Mouse (Mus musculus): ENCODE data around the gene Gm20388. TPM values are rescaled to one million over a fixed set of nuclear protein-coding genes. Genes with fewer than 3 reads are reported as not detected.

The Gm20388 gene
- total RNA-seq, 2 experiments from 2014 or later, result 2.2 to 7.6 TPM

GRCm38 (mm10) chr8:122981646-122982045 lies 3071.0 kb downstream of the Gm20388 start:
- no peak overlapping the region for H3K4me3 ChIP-seq
- TF ChIP-seq CTCF (conservative IDR thresholded peaks at IDR 0.05), result no peak
- no peak for DNase-seq (ENCODE audit: low spot score in 2 of 2)
- no peak overlapping the region for H3K27ac ChIP-seq

DNA sequence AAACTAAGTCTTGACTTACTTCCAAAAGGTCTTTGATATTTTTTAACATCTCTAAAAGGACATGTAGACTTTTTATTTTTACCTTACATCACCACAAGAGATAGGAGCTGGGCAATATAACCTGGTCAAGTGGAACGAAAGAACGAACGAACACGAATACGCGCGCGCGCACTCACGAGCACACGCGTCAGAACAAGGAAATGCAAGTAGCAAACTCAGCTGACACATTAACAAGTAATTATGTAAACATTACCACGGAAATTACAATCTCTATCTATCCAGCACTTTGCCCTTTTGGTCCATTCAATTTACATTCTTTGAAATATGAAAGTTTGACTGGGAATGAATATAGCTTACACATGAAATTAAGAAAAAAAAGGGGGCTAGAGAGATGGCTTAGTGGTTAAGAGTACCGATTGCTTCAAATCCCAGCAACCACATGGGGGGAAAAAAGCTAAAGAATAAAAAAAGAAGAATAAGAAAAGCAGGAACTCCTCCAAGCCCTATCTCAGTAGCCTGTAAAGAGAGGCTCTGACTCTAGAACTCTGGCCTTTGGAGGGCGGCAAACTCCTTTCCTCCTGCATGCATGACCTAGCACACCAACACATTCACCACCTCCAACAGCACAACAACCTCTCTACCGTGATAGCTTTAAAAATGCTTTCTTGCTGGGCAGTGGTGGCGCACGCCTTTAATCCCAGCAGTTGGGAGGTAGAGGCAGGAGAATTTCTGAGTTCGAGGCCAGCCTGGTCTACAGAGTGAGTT lies 3072.7 kb downstream of the Gm20388 start:
- no peak overlapping the region for H3K4me3 ChIP-seq
- TF ChIP-seq CTCF (conservative IDR thresholded peaks at IDR 0.05), result no peak; the same call in 1 of the 2 replicates
- no peak for DNase-seq (ENCODE audit: low spot score in 2 of 2)
- H3K27ac ChIP-seq, result no peak overlapping the region

DNA sequence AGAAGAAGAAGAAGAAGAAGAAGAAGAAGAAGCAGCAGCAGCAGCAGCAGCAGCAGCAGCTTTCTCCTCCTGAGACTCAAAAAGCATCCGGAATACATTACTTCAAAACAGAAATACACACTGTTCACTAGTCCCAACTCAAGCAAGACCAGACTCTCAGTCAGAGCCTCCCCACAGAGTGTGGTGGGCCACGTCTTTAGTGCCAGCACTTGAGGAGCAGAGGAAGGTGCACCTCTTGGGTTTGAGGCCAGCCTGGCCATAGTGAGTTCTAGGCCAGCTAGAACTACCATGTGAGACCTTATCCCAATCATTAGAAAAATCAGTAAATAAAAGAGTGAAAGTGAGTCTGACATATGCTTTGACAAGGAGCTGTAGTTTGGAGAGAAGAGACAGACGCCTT lies 3073.5 kb downstream of the Gm20388 start:
- no peak overlapping the region for H3K27ac ChIP-seq
- DNase-seq (ENCODE audit: low spot score in 2 of 2), result no peak
- no peak for TF ChIP-seq CTCF (conservative IDR thresholded peaks at IDR 0.05)
- H3K4me3 ChIP-seq, result no peak overlapping the region

- no peak for TF ChIP-seq CTCF (conservative IDR thresholded peaks at IDR 0.05)
- peak overlapping the region; percentile 57; the same call in 1 of the 2 replicates for H3K27ac ChIP-seq
- DNase-seq (ENCODE audit: low spot score in 2 of 2), result no peak
- no peak overlapping the region for H3K4me3 ChIP-seq
These were observed 3076.0 kb downstream of the Gm20388 start for GRCm38 (mm10) chr8:122986501-122987184.

DNA sequence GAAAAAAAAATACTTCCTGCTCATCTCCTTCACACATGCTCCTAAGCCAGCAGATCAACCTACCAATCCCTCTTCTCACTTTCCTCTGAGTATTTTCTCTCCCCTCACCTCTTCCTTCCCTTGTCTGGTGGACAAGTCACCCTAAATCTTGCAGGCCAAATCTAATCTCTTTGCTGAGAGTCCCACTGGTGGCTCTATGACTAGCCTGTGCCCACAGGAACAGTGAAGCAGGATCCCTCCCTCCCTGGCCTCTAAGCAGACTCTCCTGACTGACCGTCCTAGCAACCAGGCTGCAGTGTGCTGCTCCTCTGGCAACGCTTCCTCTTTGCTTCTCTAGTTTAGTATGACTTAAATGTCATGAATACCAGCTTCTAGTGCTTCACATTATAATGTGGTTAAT lies 3076.6 kb downstream of the Gm20388 start:
- TF ChIP-seq CTCF (conservative IDR thresholded peaks at IDR 0.05), result no peak
- DNase-seq (ENCODE audit: low spot score in 2 of 2), result no peak
- Histone ChIP-seq H3K27ac (peak overlapping the region; percentile 43; the same call in 1 of the 2 replicates), H3K4me3 (no peak overlapping the region)

DNA sequence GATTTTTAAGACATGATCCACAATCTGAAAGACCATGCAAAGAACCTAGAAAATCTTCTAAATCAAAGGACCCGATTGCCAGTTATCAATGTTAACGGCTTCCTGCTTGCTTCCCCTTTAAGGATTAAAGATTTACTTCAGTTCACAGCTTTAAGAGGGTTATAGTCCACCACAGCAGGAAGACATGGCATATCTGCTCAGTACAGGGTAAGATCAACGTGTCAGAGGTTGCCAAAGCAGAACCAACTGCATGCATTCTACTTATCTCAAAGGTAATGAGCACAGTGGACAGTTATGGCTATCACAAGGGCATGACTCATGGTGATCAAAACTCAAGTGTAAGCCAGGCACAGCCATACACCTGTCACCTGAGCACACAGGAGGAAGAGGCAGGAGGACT lies 3078.3 kb downstream of the Gm20388 start:
- Histone ChIP-seq H3K27ac (0 out of 2 replicates have a peak overlapping the region, but pooled peaks have one; percentile 5), H3K4me3 (no peak overlapping the region)
- no peak for DNase-seq (ENCODE audit: low spot score in 2 of 2)
- TF ChIP-seq CTCF (conservative IDR thresholded peaks at IDR 0.05), result no peak

DNA sequence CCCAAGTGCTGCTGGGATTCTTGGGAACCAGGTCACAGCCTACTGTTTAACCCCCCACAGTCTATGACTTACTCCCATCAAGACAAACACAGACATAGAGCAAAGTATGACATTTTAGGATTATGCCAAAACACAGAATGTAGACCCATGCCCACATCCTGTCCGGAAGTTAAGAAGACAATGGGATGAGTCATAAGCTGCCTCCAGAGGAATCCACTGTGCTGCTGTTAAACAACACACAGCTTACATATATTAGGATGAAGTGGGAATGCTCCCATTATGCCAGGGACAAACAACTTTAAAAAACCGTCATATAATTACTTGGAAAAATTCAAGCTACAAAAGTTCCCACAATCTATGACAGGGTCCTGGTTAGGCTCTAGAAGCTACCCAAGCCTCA lies 3079.3 kb downstream of the Gm20388 start:
- no peak for TF ChIP-seq CTCF (conservative IDR thresholded peaks at IDR 0.05)
- no peak overlapping the region for H3K4me3 ChIP-seq
- no peak overlapping the region for H3K27ac ChIP-seq
- DNase-seq (ENCODE audit: low spot score in 2 of 2), result no peak

GRCm38 (mm10) chr8:122991368-122991767 lies 3080.7 kb downstream of the Gm20388 start:
- Histone ChIP-seq H3K27ac (no peak overlapping the region), H3K4me3 (no peak overlapping the region)
- DNase-seq (ENCODE audit: low spot score in 2 of 2), result no peak
- TF ChIP-seq CTCF (conservative IDR thresholded peaks at IDR 0.05), result no peak

- DNase-seq (ENCODE audit: low spot score in 2 of 2), result no peak
These were observed 3081.7 kb downstream of the Gm20388 start for GRCm38 (mm10) chr8:122992296-122992695.

DNA sequence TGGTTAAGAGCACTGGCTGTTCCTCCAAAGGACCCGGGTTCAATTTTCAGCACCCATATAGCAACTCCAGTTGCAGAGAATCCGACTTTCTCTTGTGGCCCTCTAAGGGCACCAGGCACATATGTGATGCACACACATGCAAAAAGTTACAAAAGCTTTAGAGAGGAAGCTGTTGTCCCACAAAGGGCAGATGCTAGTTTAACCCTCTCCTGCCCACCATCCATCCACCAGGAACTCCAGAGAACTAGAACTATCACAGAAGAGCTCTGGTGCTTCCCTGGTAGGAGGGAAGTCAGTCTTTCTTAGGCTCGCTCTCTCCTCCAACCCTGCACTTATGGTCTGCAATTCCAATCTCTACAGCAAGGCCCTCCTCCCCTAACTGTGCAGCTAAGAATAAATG lies 3082.4 kb downstream of the Gm20388 start:
- H3K4me3 ChIP-seq, result no peak overlapping the region
- no peak for TF ChIP-seq CTCF (conservative IDR thresholded peaks at IDR 0.05)
- DNase-seq (ENCODE audit: low spot score in 2 of 2), result no peak
- H3K27ac ChIP-seq, result no peak overlapping the region

More at GRCm38 (mm10) chr8:122992296-122992695, 3081.7 kb downstream of the Gm20388 start:
- no peak for TF ChIP-seq CTCF (conservative IDR thresholded peaks at IDR 0.05)
- Histone ChIP-seq H3K4me3 (no peak overlapping the region), H3K27ac (no peak overlapping the region)

DNA sequence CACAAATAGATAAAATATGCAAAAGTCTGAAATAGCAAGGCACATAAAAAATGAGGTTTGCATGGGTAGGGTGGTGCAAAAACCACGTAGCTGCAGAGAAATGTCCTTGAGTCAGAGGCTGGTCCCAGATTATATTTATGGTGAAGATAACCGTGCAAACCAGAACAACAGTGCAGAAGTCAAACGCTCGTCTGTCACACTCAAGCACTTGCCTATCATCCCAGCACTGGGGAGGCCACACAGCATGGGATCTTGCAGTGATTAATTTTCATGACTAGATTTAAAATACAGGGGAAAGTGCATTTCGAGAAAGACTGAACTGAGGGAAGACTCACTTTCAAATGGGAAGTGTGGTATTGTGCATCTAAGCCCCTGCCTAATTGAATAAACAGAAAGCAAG lies 3083.1 kb downstream of the Gm20388 start:
- no peak for TF ChIP-seq CTCF (conservative IDR thresholded peaks at IDR 0.05)
- no peak for DNase-seq (ENCODE audit: low spot score in 2 of 2)
- Histone ChIP-seq H3K4me3 (no peak overlapping the region), H3K27ac (peak overlapping the region; percentile 19; the same call in 1 of the 2 replicates)

GRCm38 (mm10) chr8:122997963-122998362 lies 3087.3 kb downstream of the Gm20388 start:
- H3K4me3 ChIP-seq, result no peak overlapping the region
- H3K27ac ChIP-seq, result no peak overlapping the region
- no peak for DNase-seq (ENCODE audit: low spot score in 2 of 2)
- no peak for TF ChIP-seq CTCF (conservative IDR thresholded peaks at IDR 0.05)

DNA sequence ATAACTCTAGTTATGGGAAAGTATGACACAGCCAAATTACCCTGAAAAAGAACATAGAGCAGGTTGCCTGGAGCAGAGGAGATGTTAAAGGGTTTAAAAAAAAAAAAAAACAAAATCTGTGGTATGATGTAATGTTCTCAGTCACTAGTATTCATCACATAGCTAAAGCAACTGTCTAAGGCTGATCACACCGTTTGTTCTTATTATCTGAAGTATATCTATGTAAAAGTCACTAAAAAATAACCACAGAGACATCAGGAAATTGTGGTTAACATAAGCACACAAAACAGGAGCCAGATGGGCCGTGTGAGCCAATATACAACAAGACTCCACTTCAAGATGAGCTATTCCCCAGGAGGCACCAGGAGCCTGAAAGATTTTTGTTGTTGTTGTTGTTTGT lies 3089.7 kb downstream of the Gm20388 start:
- TF ChIP-seq CTCF (conservative IDR thresholded peaks at IDR 0.05), result no peak
- peak overlapping the region; percentile 28; the same call in 1 of the 2 replicates for H3K27ac ChIP-seq
- no peak overlapping the region for H3K4me3 ChIP-seq
- DNase-seq (ENCODE audit: low spot score in 2 of 2), result no peak
